Mouse (Mus musculus) heart, embryonic 10.5 days (tissue): Measurements from ENCODE around the gene Supv3l1. TPM values are rescaled to one million over a fixed set of nuclear protein-coding genes. Genes with fewer than 3 reads are reported as not detected.

Experiments
- DNase-seq: peaks from one replicate; pipeline ENCODE4 v3.0.0-alpha.2; 2017; ENCODE audit warnings: low spot score
- H3K27ac ChIP-seq: fragments of 300-500 bp; sonication (generic); 2 replicates; pipeline ENCODE4 v1.5.1; 2016; ENCODE audit warnings: mild to moderate bottlenecking
- H3K27me3 ChIP-seq: fragments of 300-500 bp; sonication (generic); 2 replicates; pipeline ENCODE4 v1.6.1; 2016; ENCODE audit warnings: mild to moderate bottlenecking; ENCODE audit not compliant: poor library complexity, insufficient read depth, severe bottlenecking
- H3K36me3 ChIP-seq: fragments of 300-500 bp; sonication (generic); 2 replicates; pipeline ENCODE4 v1.6.1; 2016; ENCODE audit warnings: mild to moderate bottlenecking, moderate library complexity
- H3K4me1 ChIP-seq: fragments of 300-500 bp; sonication (generic); 2 replicates; pipeline ENCODE4 v1.6.1; 2016; ENCODE audit warnings: mild to moderate bottlenecking
- H3K4me3 ChIP-seq: fragments of 300-500 bp; sonication (generic); 2 replicates; pipeline ENCODE4 v1.5.1; 2016; ENCODE audit warnings: mild to moderate bottlenecking, moderate library complexity
- H3K9me3 ChIP-seq: fragments of 300-500 bp; sonication (generic); 2 replicates; pipeline ENCODE4 v1.6.1; 2016; ENCODE audit warnings: mild to moderate bottlenecking, moderate library complexity
- WGBS: fragments of 180-500 bp; shearing (Covaris S2); methylation state at CpG from one replicate; pipeline ENCODE4 v1.1.7; 2016; 5-methylcytosine and 5-hydroxymethylcytosine counted together
- polyA plus RNA-seq: library from polyadenylated mRNA; unstranded; fragments of >200 nt; fragmentation: Nextera tagmentation; extraction: Ambion mirVana; gene quantifications from 2 replicates; pipeline ENCODE4 v1.2.1, GENCODE M21; 2016

Gene Supv3l1
- polyA plus RNA-seq, 1 experiment from 2014 or later, result 36.0 TPM

DNA sequence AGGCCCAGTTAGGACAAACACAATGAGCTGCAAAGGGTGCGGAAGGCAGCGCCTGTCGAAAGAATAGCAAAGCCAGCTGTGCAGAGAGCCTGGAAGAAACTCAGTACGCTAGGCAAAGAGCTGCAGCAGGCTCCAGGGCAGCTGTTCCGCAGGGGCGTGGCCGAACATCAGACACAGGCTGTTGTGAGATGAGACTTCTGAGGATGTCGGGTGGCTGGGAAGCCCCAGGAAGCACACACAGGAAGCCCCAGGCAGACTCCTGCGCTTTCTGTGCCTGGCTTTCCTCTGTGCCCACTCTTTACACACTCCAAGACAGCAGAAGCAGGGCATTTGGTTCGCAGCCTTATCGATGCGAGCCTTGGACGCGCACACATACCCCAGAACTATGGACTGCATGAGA, 44.6 kb downstream of the Supv3l1 start:
- Histone ChIP-seq H3K4me1 (peaks cover 10% of the 10 kb centered on the region), H3K27ac (no peak overlapping the region), H3K36me3 (no peaks in the 10 kb centered on the region), H3K9me3 (no peaks in the 10 kb centered on the region), H3K27me3 (peaks cover 23% of the 10 kb centered on the region), H3K4me3 (peak overlapping the region; percentile 20; the same call in 1 of the 2 replicates)
- DNase-seq, result no peak
- WGBS, result 45% methylated on average over 14 of the region's 14 CpGs

DNA sequence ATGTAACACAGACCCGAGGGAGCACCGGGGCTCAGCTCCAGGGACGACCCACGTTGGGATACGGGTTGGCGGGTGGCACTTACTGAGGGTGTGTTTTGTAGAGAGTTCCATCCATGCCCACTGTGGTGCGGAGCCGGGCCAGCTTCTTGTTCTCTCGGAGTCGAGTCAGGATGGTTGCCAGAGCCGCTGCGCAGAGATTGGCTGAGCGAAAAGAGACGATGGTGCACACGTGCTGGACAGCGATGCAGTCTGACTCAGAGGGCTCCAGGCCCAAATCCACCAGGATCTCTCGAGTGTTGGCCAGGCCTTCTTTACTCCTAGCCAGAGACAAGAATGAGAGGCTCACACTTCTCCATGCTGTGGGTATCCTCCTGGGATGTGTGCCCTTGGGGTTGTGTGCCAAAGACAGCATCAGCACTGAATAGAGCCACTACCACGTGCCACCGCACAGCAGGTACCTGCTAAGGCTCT, 47.9 kb downstream of the Supv3l1 start:
- WGBS, result 82% methylated on average over 19 of the region's 19 CpGs
- peaks cover 17% of the 10 kb centered on the region; the same call in 1 of the 2 replicates for H3K27me3 ChIP-seq
- no peak overlapping the region for H3K27ac ChIP-seq
- H3K9me3 ChIP-seq, result no peaks in the 10 kb centered on the region
- no peak overlapping the region for H3K4me3 ChIP-seq
- peaks cover 13% of the 10 kb centered on the region for H3K4me1 ChIP-seq
- DNase-seq, result no peak
- no peaks in the 10 kb centered on the region for H3K36me3 ChIP-seq

DNA sequence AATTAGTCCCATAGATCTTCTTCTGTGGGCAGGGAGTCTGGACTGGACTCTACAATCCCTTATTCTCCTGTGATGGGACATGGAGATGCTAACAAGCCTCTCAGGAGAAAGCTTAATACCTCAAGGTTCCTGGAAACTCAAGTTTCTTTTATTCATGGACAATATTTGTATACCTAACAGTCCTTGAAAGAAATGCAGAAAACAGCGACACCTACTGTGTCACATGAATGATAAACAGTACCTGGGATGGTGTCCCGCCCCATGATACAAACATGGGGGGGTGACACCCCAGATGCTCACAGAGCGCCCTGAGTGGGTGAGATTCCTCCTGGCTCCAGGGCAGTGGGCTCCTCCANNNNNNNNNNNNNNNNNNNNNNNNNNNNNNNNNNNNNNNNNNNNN, 66.5 kb downstream of the Supv3l1 start:
- no peaks in the 10 kb centered on the region for H3K36me3 ChIP-seq
- H3K4me1 ChIP-seq, result no peaks in the 10 kb centered on the region
- 72% methylated on average over 3 of the region's 3 CpGs for WGBS
- H3K27ac ChIP-seq, result no peak overlapping the region
- H3K4me3 ChIP-seq, result no peak overlapping the region
- H3K9me3 ChIP-seq, result no peaks in the 10 kb centered on the region
- DNase-seq, result no peak
- peaks cover 3% of the 10 kb centered on the region; the same call in 1 of the 2 replicates for H3K27me3 ChIP-seq

DNA sequence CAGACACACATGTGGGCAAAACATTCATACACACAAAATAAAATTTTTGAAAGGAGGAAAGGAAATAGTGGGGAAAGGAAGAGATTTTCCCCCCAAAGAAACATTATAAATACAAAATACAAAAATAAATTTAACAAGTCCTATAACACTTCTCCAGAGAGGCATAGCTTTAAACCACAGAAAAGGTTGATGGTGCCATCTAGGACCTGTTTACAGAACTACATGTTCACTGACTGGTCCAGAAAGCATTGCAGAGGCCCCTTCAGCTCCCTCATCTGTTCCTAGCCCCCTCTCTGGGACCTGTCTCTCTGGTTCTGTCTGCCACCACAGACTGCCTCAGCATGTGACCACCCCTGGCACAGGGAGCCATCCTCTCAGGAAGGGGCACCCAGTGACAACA, 68.6 kb downstream of the Supv3l1 start:
- no peak overlapping the region for H3K27ac ChIP-seq
- H3K27me3 ChIP-seq, result peaks cover 3% of the 10 kb centered on the region; the same call in 1 of the 2 replicates
- no peaks in the 10 kb centered on the region for H3K4me1 ChIP-seq
- DNase-seq, result no peak
- H3K36me3 ChIP-seq, result no peaks in the 10 kb centered on the region
- no peaks in the 10 kb centered on the region for H3K9me3 ChIP-seq
- H3K4me3 ChIP-seq, result no peak overlapping the region

DNA sequence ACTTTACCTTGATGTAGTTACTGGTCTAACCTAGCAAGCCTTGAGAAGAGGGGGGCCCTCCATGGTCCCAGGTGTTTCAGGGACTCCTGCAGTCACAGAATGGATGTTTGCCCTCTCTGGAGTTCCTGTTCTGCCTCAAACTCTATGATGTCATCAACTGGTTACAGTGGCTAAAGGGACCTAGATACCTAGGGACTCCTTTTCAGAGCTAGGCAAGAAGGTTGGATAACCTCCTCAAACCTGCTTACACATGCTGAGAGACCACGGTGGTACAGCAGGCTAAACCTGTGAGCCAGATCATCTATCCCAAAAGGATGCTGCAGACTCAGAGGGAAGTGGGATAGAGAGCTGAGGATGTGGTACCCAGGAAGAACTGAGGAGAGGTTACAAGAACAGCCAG, 69.7 kb downstream of the Supv3l1 start, which contains the start of gene Hk1:
Hk1 (minus strand) TSS at position 101 of the 400 bp plus-strand sequence.
- H3K36me3 ChIP-seq, result no peaks in the 10 kb centered on the region
- no peak within 1 kb of the TSS for H3K27ac ChIP-seq
- H3K4me3 ChIP-seq, result no peak within 1 kb of the TSS
- no peaks in the 10 kb centered on the region for H3K9me3 ChIP-seq
- H3K27me3 ChIP-seq, result peaks cover 3% of the 10 kb centered on the region; the same call in 1 of the 2 replicates
- no peaks in the 10 kb centered on the region for H3K4me1 ChIP-seq
- DNase-seq, result no peak
- 85% methylated on average over 1 of the region's 1 CpGs for WGBS

Other genes starting within 250 kb of the Supv3l1 start
- gene Tspan15, start 218.5 kb downstream of the Supv3l1 start, polyA plus RNA-seq, result 7.7 and 13.9 TPM in 2 replicates
- not detected in 2 replicates for gene Tacr2, start 197.3 kb downstream of the Supv3l1 start, polyA plus RNA-seq
- gene Hk1, start 69.8 kb downstream of the Supv3l1 start, polyA plus RNA-seq, result 157 and 286 TPM in 2 replicates
- gene Hkdc1, start 27.2 kb downstream of the Supv3l1 start, polyA plus RNA-seq, result 2.2 and 4.7 TPM in 2 replicates
- gene 4930507D05Rik, start 249 bp downstream of the Supv3l1 start, polyA plus RNA-seq, result 0.76 and 0.95 TPM in 2 replicates
- 72.3 and 79.3 TPM in 2 replicates for gene Vps26a, start 37.1 kb upstream of the Supv3l1 start, polyA plus RNA-seq
- gene Srgn, start 77.7 kb upstream of the Supv3l1 start, polyA plus RNA-seq, result 3.7 and 4.1 TPM in 2 replicates
- 31.5 and 33.9 TPM in 2 replicates for gene Kif1bp, start 128.7 kb upstream of the Supv3l1 start, polyA plus RNA-seq
- gene Ddx21, start 152.5 kb upstream of the Supv3l1 start, polyA plus RNA-seq, result 20.5 and 26.4 TPM in 2 replicates
- gene Ddx50, start 201.5 kb upstream of the Supv3l1 start, polyA plus RNA-seq, result 105 and 114 TPM in 2 replicates